Mouse (Mus musculus): ENCODE data around the gene Smg7.

DNA sequence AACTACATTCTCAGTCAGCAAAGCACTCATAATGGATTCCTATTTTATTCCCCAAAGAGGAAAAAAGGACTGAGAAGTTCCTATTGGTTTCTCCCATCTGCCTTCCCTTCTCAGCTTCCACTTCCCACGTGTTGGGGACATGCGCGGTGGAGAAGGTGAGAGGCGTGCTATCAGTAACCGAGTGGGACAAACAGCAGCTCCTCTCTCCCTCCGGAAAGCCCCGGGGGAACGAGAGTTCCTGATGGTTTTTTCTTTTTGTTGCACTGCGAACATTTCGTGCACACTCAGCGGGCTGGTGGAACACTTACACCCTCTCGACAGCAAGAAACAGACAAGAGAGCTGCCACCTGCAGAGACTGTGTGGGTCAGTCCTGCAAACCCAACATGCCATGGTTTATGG is 63.6 kb downstream of the Smg7 start:
- TF ChIP-seq CTCF (IDR thresholded peaks at IDR 0.05; ENCODE audit: extremely low read depth, insufficient read length, insufficient replicate concordance, low read depth, low read length): no peak
- no peak for TF ChIP-seq POLR2A (IDR thresholded peaks at IDR 0.05; ENCODE audit: low read depth, low read length)

Data from small intestine, adult 2 months (tissue).